In the genomic region with DNA sequence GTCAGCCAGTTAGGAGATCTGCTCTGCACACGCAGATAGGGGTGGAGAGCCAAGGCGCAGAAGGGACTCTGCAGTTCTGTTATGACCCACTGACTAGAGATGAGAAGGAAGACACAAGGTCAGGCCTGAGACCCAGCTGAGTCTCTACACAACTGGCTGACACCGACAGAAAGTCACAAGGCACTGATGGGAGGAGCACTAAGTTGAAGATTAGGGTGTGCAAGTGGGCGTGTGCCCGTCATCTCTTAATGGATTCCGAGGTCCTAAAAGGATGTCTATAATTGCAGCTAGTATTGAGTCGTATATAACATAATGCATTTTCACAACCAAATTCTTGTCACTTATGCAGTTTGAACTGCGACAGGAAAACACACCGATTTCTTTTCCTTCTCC, we compare ENCODE assay signal across 23 mouse cellular contexts. TPM values are rescaled to one million over a fixed set of nuclear protein-coding genes. Genes with fewer than 3 reads are reported as not detected.
"Had no signal": no experiment of that assay in that cellular context is flagged by ENCODE, and none has a peak within 500 bp of the region (broad histone marks: within the 10 kb centered on the region; RNA-seq: fewer than 3 reads in every experiment).

No protein-coding gene starts in this region.

- H3K9ac ChIP-seq: limb, embryonic 13.5 days; liver, embryonic 14.5 days; liver, postnatal 0 days; lung, embryonic 14.5 days; stomach, embryonic 15.5 days had no signal

- H3K27me3 ChIP-seq: limb, embryonic 13.5 days; stomach, embryonic 15.5 days had no signal

- H3K9me3 ChIP-seq: limb, embryonic 10.5 days; limb, embryonic 13.5 days; megakaryocyte, embryonic 14.5 days; stomach, embryonic 15.5 days had no signal

- H3K4me1 ChIP-seq: limb, embryonic 13.5 days; stomach, embryonic 15.5 days had no signal

- H3K36me3 ChIP-seq: limb, embryonic 10.5 days; limb, embryonic 13.5 days; stomach, embryonic 15.5 days had no signal

- H3K27ac ChIP-seq: limb, embryonic 10.5 days; limb, embryonic 13.5 days; liver, embryonic 14.5 days; macrophage; stomach, embryonic 15.5 days had no signal

- ATAC-seq: lung, postnatal 0 days had no signal

- H3K4me3 ChIP-seq: limb, embryonic 10.5 days; limb, embryonic 13.5 days; megakaryocyte, embryonic 14.5 days; stomach, embryonic 15.5 days had no signal

- H3K4me2 ChIP-seq: limb, embryonic 13.5 days; lung, embryonic 14.5 days; midbrain, embryonic 11.5 days; stomach, embryonic 15.5 days had no signal

- DNase-seq: kidney, adult 18-20 months; kidney, adult 9 months; kidney, postnatal 14 days; kidney, postnatal 4 days; liver, postnatal 0 days; lung, embryonic 14.5 days; midbrain, embryonic 14.5 days; right cerebral cortex, postnatal 14 days; right cerebral cortex, postnatal 4 days; thymus, postnatal 36 days had no signal

RNA-seq across cellular contexts. Expression of a gene that starts 38.4 kb away (rescaled TPM):
- total RNA-seq: layer of hippocampus, adult 18-20 months; left cerebral cortex, postnatal 25 days; midbrain, postnatal 0 days had no signal
- polyA plus RNA-seq: macrophage; neural tube, embryonic 11.5 days; neural tube, embryonic 14.5 days had no signal
